Mouse (Mus musculus) kidney, embryonic 15.5 days (tissue): ENCODE results near the gene Ntm. TPM values are rescaled to one million over a fixed set of nuclear protein-coding genes. Genes with fewer than 3 reads are reported as not detected.

Experiments
- ATAC-seq: fragments of 200-750 bp; cut with Nextera tagmentation; replicated peaks from 2 replicates; pipeline ENCODE4 v1.8.0; 2017; ENCODE audit warnings: moderate TSS enrichment; ENCODE audit not compliant: low FRiP score
- H3K27ac ChIP-seq: fragments of 300-500 bp; sonication (generic); 2 replicates; pipeline ENCODE4 v1.5.1; 2015; ENCODE audit warnings: mild to moderate bottlenecking, inconsistent platforms
- H3K27me3 ChIP-seq: fragments of 300-500 bp; sonication (generic); 2 replicates; pipeline ENCODE4 v1.6.1; 2015; ENCODE audit warnings: inconsistent platforms
- H3K36me3 ChIP-seq: fragments of 300-500 bp; sonication (generic); 2 replicates; pipeline ENCODE4 v1.6.1; 2015; ENCODE audit warnings: inconsistent platforms
- H3K4me1 ChIP-seq: fragments of 300-500 bp; sonication (generic); 2 replicates; pipeline ENCODE4 v1.6.1; 2015; ENCODE audit warnings: inconsistent platforms
- H3K4me2 ChIP-seq: fragments of 300-500 bp; sonication (generic); 2 replicates; pipeline ENCODE4 v1.6.1; 2015; ENCODE audit warnings: moderate library complexity, mild to moderate bottlenecking, inconsistent platforms
- H3K4me3 ChIP-seq: fragments of 300-500 bp; sonication (generic); replicated peaks from 2 replicates; pipeline ENCODE4 v1.5.1; 2015; ENCODE audit warnings: mild to moderate bottlenecking, inconsistent platforms
- H3K9ac ChIP-seq: fragments of 300-500 bp; sonication (generic); 2 replicates; pipeline ENCODE4 v1.6.1; 2015; ENCODE audit warnings: mild to moderate bottlenecking, inconsistent platforms
- H3K9me3 ChIP-seq: fragments of 300-500 bp; sonication (generic); replicated peaks from 2 replicates; pipeline ENCODE4 v1.6.1; 2016; ENCODE audit warnings: inconsistent platforms
- WGBS: fragments of 180-500 bp; shearing (Covaris S2); methylation state at CpG from one replicate; pipeline ENCODE4 v1.1.7; 2015; ENCODE audit warnings: mixed read lengths; 5-methylcytosine and 5-hydroxymethylcytosine counted together
- polyA plus RNA-seq: library from polyadenylated mRNA; unstranded; fragments of >200 nt; fragmentation: Nextera tagmentation; extraction: Ambion mirVana; gene quantifications from 2 replicates; pipeline ENCODE4 v1.2.1, GENCODE M21; 2015

Ntm gene
- polyA plus RNA-seq, 1 experiment from 2014 or later, result 45.5 TPM

- Histone ChIP-seq H3K4me3 (no peak overlapping the region), H3K27ac (no peak overlapping the region), H3K9ac (no peak overlapping the region), H3K27me3 (no peaks in the 10 kb centered on the region), H3K9me3 (no peaks in the 10 kb centered on the region), H3K36me3 (no peaks in the 10 kb centered on the region), H3K4me2 (no peak overlapping the region), H3K4me1 (0 out of 2 replicates have a peak, but pooled peaks cover 2% of the 10 kb centered on the region)
- ATAC-seq, result no peak
- WGBS, result 90% methylated on average over 10 of the region's 10 CpGs
Observed at GRCm38 (mm10) chr9:29586381-29586770, 376.6 kb downstream of the Ntm start.

- WGBS, result 53% methylated on average over 8 of the region's 8 CpGs
- Histone ChIP-seq H3K4me3 (no peak overlapping the region), H3K27me3 (no peaks in the 10 kb centered on the region), H3K27ac (no peak overlapping the region), H3K4me2 (no peak overlapping the region), H3K4me1 (0 out of 2 replicates have a peak, but pooled peaks cover 2% of the 10 kb centered on the region), H3K9ac (no peak overlapping the region), H3K36me3 (no peaks in the 10 kb centered on the region), H3K9me3 (no peaks in the 10 kb centered on the region)
- ATAC-seq, result no peak
Observed at GRCm38 (mm10) chr9:29585746-29586380, 377.1 kb downstream of the Ntm start.

- no peaks in the 10 kb centered on the region for H3K27me3 ChIP-seq
- ATAC-seq, result no peak
- H3K36me3 ChIP-seq, result no peaks in the 10 kb centered on the region
- 80% methylated on average over 11 of the region's 11 CpGs for WGBS
- H3K4me3 ChIP-seq, result no peak overlapping the region
- H3K9ac ChIP-seq, result no peak overlapping the region
- H3K9me3 ChIP-seq, result no peaks in the 10 kb centered on the region
- H3K4me2 ChIP-seq, result no peak overlapping the region
- no peak overlapping the region for H3K27ac ChIP-seq
- H3K4me1 ChIP-seq, result no peaks in the 10 kb centered on the region
Observed at GRCm38 (mm10) chr9:29578226-29578625, 384.7 kb downstream of the Ntm start.

- Histone ChIP-seq H3K4me1 (no peaks in the 10 kb centered on the region), H3K27me3 (no peaks in the 10 kb centered on the region), H3K9ac (no peak overlapping the region), H3K9me3 (no peaks in the 10 kb centered on the region), H3K4me2 (no peak overlapping the region), H3K4me3 (no peak overlapping the region), H3K36me3 (no peaks in the 10 kb centered on the region), H3K27ac (no peak overlapping the region)
- WGBS, result 64% methylated on average over 4 of the region's 4 CpGs
- no peak for ATAC-seq
Observed at GRCm38 (mm10) chr9:29576051-29576533, 386.8 kb downstream of the Ntm start.

GRCm38 (mm10) chr9:29574548-29574947 is 388.4 kb downstream of the Ntm start:
- no peak overlapping the region for H3K9ac ChIP-seq
- no peak overlapping the region for H3K27ac ChIP-seq
- H3K36me3 ChIP-seq, result no peaks in the 10 kb centered on the region
- no peak for ATAC-seq
- no peak overlapping the region for H3K4me3 ChIP-seq
- H3K27me3 ChIP-seq, result no peaks in the 10 kb centered on the region
- no peaks in the 10 kb centered on the region for H3K4me1 ChIP-seq
- no peak overlapping the region for H3K4me2 ChIP-seq
- WGBS, result 78% methylated on average over 5 of the region's 5 CpGs
- H3K9me3 ChIP-seq, result no peaks in the 10 kb centered on the region

- H3K9me3 ChIP-seq, result no peaks in the 10 kb centered on the region
Observed at GRCm38 (mm10) chr9:29568571-29568970, 394.4 kb downstream of the Ntm start.

GRCm38 (mm10) chr9:29562419-29563071 is 400.4 kb downstream of the Ntm start:
- Histone ChIP-seq H3K36me3 (no peaks in the 10 kb centered on the region), H3K27me3 (no peaks in the 10 kb centered on the region), H3K9me3 (no peaks in the 10 kb centered on the region), H3K4me3 (no peak overlapping the region), H3K4me1 (peaks cover 13% of the 10 kb centered on the region; the same call in 1 of the 2 replicates), H3K27ac (no peak overlapping the region), H3K9ac (no peak overlapping the region), H3K4me2 (no peak overlapping the region)
- ATAC-seq, result no peak
- WGBS, result 87% methylated on average over 5 of the region's 5 CpGs

More at GRCm38 (mm10) chr9:29568571-29568970, 394.4 kb downstream of the Ntm start:
- Histone ChIP-seq H3K27me3 (no peaks in the 10 kb centered on the region), H3K9ac (no peak overlapping the region), H3K4me2 (no peak overlapping the region), H3K4me3 (no peak overlapping the region), H3K36me3 (no peaks in the 10 kb centered on the region), H3K4me1 (peaks cover 11% of the 10 kb centered on the region; the same call in 1 of the 2 replicates), H3K27ac (no peak overlapping the region)
- ATAC-seq, result no peak
- WGBS, result 29% methylated on average over 5 of the region's 5 CpGs

GRCm38 (mm10) chr9:29558915-29559314 is 404.0 kb downstream of the Ntm start:
- Histone ChIP-seq H3K9me3 (no peaks in the 10 kb centered on the region), H3K9ac (no peak overlapping the region), H3K4me2 (no peak overlapping the region), H3K4me1 (peaks cover 6% of the 10 kb centered on the region; the same call in 1 of the 2 replicates), H3K27me3 (no peaks in the 10 kb centered on the region), H3K36me3 (no peaks in the 10 kb centered on the region), H3K4me3 (no peak overlapping the region), H3K27ac (no peak overlapping the region)
- no peak for ATAC-seq
- 91% methylated on average over 4 of the region's 4 CpGs for WGBS

GRCm38 (mm10) chr9:29550582-29550981 is 412.4 kb downstream of the Ntm start:
- H3K9ac ChIP-seq, result no peak overlapping the region

GRCm38 (mm10) chr9:29550107-29550506 is 412.8 kb downstream of the Ntm start:
- no peaks in the 10 kb centered on the region for H3K4me1 ChIP-seq
- H3K4me2 ChIP-seq, result no peak overlapping the region
- ATAC-seq, result no peak
- no peak overlapping the region for H3K27ac ChIP-seq
- no peak overlapping the region for H3K9ac ChIP-seq
- 92% methylated on average over 8 of the region's 8 CpGs for WGBS
- H3K9me3 ChIP-seq, result no peaks in the 10 kb centered on the region
- H3K27me3 ChIP-seq, result no peaks in the 10 kb centered on the region
- H3K4me3 ChIP-seq, result no peak overlapping the region
- H3K36me3 ChIP-seq, result no peaks in the 10 kb centered on the region

More at GRCm38 (mm10) chr9:29550582-29550981, 412.4 kb downstream of the Ntm start:
- no peak overlapping the region for H3K4me3 ChIP-seq
- no peaks in the 10 kb centered on the region for H3K4me1 ChIP-seq
- no peaks in the 10 kb centered on the region for H3K27me3 ChIP-seq
- H3K9me3 ChIP-seq, result no peaks in the 10 kb centered on the region
- no peak for ATAC-seq
- H3K27ac ChIP-seq, result no peak overlapping the region
- no peaks in the 10 kb centered on the region for H3K36me3 ChIP-seq
- H3K4me2 ChIP-seq, result no peak overlapping the region
- WGBS, result 85% methylated on average over 8 of the region's 8 CpGs

GRCm38 (mm10) chr9:29536415-29536814 is 426.5 kb downstream of the Ntm start:
- H3K4me1 ChIP-seq, result no peaks in the 10 kb centered on the region
- H3K36me3 ChIP-seq, result no peaks in the 10 kb centered on the region
- H3K9me3 ChIP-seq, result no peaks in the 10 kb centered on the region
- ATAC-seq, result no peak
- H3K9ac ChIP-seq, result no peak overlapping the region
- H3K27me3 ChIP-seq, result no peaks in the 10 kb centered on the region
- no peak overlapping the region for H3K4me2 ChIP-seq
- 62% methylated on average over 2 of the region's 2 CpGs for WGBS
- no peak overlapping the region for H3K4me3 ChIP-seq
- H3K27ac ChIP-seq, result no peak overlapping the region

GRCm38 (mm10) chr9:29534773-29535172 is 428.2 kb downstream of the Ntm start:
- H3K9me3 ChIP-seq, result no peaks in the 10 kb centered on the region

More at GRCm38 (mm10) chr9:29534773-29535172, 428.2 kb downstream of the Ntm start:
- no peak overlapping the region for H3K27ac ChIP-seq
- H3K9ac ChIP-seq, result no peak overlapping the region
- 88% methylated on average over 6 of the region's 6 CpGs for WGBS
- no peaks in the 10 kb centered on the region for H3K4me1 ChIP-seq
- no peak for ATAC-seq
- H3K27me3 ChIP-seq, result no peaks in the 10 kb centered on the region
- no peak overlapping the region for H3K4me2 ChIP-seq
- no peak overlapping the region for H3K4me3 ChIP-seq
- H3K36me3 ChIP-seq, result no peaks in the 10 kb centered on the region
